In genomic region chr3:133082736-133083135, GRCm38 (mm10) we compare ENCODE assay signal across 28 mouse cellular contexts.
"Had no signal": no experiment of that assay in that cellular context is flagged by ENCODE, and none has a peak within 500 bp of the region (broad histone marks: within the 10 kb centered on the region; RNA-seq: fewer than 3 reads in every experiment).

No protein-coding gene starts in this region.

- H3K4me2 ChIP-seq: embryonic facial prominence, embryonic 12.5 days; embryonic facial prominence, embryonic 13.5 days; embryonic facial prominence, embryonic 15.5 days; forebrain, embryonic 12.5 days; forebrain, embryonic 13.5 days; forebrain, embryonic 15.5 days had no signal

- H3K4me3 ChIP-seq: embryonic facial prominence, embryonic 10.5 days; embryonic facial prominence, embryonic 12.5 days; embryonic facial prominence, embryonic 13.5 days; embryonic facial prominence, embryonic 15.5 days; erythroblast, embryonic 14.5 days; forebrain, embryonic 10.5 days; forebrain, embryonic 12.5 days; forebrain, embryonic 13.5 days; forebrain, embryonic 15.5 days; gastrocnemius, adult 2 months had no signal

- ATAC-seq: forebrain, embryonic 13.5 days; forebrain, embryonic 14.5 days; forebrain, embryonic 15.5 days; forebrain, embryonic 16.5 days; forebrain, postnatal 0 days had no signal

- H3K4me1 ChIP-seq: embryonic facial prominence, embryonic 10.5 days; embryonic facial prominence, embryonic 12.5 days; embryonic facial prominence, embryonic 13.5 days; embryonic facial prominence, embryonic 15.5 days; forebrain, embryonic 10.5 days; forebrain, embryonic 12.5 days; forebrain, embryonic 13.5 days; forebrain, embryonic 15.5 days had no signal

- H3K9me3 ChIP-seq: embryonic facial prominence, embryonic 10.5 days; embryonic facial prominence, embryonic 12.5 days; embryonic facial prominence, embryonic 13.5 days; embryonic facial prominence, embryonic 15.5 days; forebrain, embryonic 10.5 days; forebrain, embryonic 12.5 days; forebrain, embryonic 13.5 days; forebrain, embryonic 15.5 days had no signal

- H3K27ac ChIP-seq: embryonic facial prominence, embryonic 10.5 days; embryonic facial prominence, embryonic 12.5 days; embryonic facial prominence, embryonic 13.5 days; embryonic facial prominence, embryonic 15.5 days; forebrain, embryonic 10.5 days; forebrain, embryonic 12.5 days; forebrain, embryonic 13.5 days; forebrain, embryonic 15.5 days; gastrocnemius, adult 2 months had no signal

- H3K27me3 ChIP-seq: embryonic facial prominence, embryonic 12.5 days; embryonic facial prominence, embryonic 13.5 days; embryonic facial prominence, embryonic 15.5 days; forebrain, embryonic 12.5 days; forebrain, embryonic 13.5 days; forebrain, embryonic 15.5 days had no signal

- H3K9ac ChIP-seq: embryonic facial prominence, embryonic 12.5 days; embryonic facial prominence, embryonic 13.5 days; embryonic facial prominence, embryonic 15.5 days; forebrain, embryonic 12.5 days; forebrain, embryonic 13.5 days; forebrain, embryonic 15.5 days; forebrain, postnatal 0 days had no signal

- DNase-seq: cerebellum, adult 2 months; cerebellum, adult 8-10 months; cerebellum, adult 9-10 months; cerebellum, adult 9-11 months; cerebellum, postnatal 10 days; cerebellum, postnatal 14 days; cerebellum, postnatal 25 days; cerebellum, postnatal 36 days; embryo, embryonic 11 days; forebrain, postnatal 0 days; gastrocnemius, adult 2 months; gastrocnemius, postnatal 10 days; gastrocnemius, postnatal 14 days; gastrocnemius, postnatal 25 days; gastrocnemius, postnatal 36 days; heart, adult 11 months; heart, adult 18-20 months had no signal
